Comparison of ENCODE assay signal across 1 mouse cellular context in genomic region chr2:13575287-13575801, GRCm38 (mm10).
A peak's percentile ranks its signal among the peaks of the same experiment; 100 is the strongest.
TF ChIP-seq lines count a peak whose summit lies in the region.

No protein-coding gene starts in this region.

TF ChIP-seq in CH12.LX, 34 proteins besides CTCF, POLR2A, EP300 and RAD21 (continued from another document):
- TF ChIP-seq ZC3H11A (IDR thresholded peaks at IDR 0.05; ENCODE audit: low read depth, low read length), result no peak
- no peak; the same call in 1 of the 2 replicates for TF ChIP-seq MXI1 (IDR thresholded peaks at IDR 0.05; ENCODE audit: low read depth, low read length)
- TF ChIP-seq TCF12 (IDR thresholded peaks at IDR 0.05; ENCODE audit: low read depth, low read length), result no peak; the same call in none of the 2 replicates
- TF ChIP-seq ZMIZ1 (IDR thresholded peaks at IDR 0.05; ENCODE audit: low read depth, low read length), result 0 out of 2 replicates have a peak, but pooled peaks have one; percentile 21
- peak; percentile 27; the same call in 1 of the 2 replicates for TF ChIP-seq HCFC1 (IDR thresholded peaks at IDR 0.05; ENCODE audit: low read depth, low read length)
- TF ChIP-seq MAX (IDR thresholded peaks at IDR 0.05; ENCODE audit: low read length), result peak; percentile 40; the same call in 1 of the 2 replicates
- TF ChIP-seq SMC3 (IDR thresholded peaks at IDR 0.05; ENCODE audit: low read depth, low read length), result peak; percentile 75
- no peak; the same call in 1 of the 2 replicates for TF ChIP-seq IRF4 (IDR thresholded peaks at IDR 0.05; ENCODE audit: low read depth, low read length)
- no peak; the same call in 1 of the 2 replicates for TF ChIP-seq ETS1 (conservative IDR thresholded peaks at IDR 0.05; ENCODE audit: low read depth, low read length)
- TF ChIP-seq PAX5 (IDR thresholded peaks at IDR 0.05; ENCODE audit: low read length), result no peak
- no peak for TF ChIP-seq KAT2A (IDR thresholded peaks at IDR 0.05; ENCODE audit: insufficient replicate concordance, low read length)
- TF ChIP-seq ELF1 (IDR thresholded peaks at IDR 0.05; ENCODE audit: low read depth, low read length), result 0 out of 2 replicates have a peak, but pooled peaks have one; percentile 19
- TF ChIP-seq USF1 (IDR thresholded peaks at IDR 0.05; ENCODE audit: low read depth, low read length), result no peak
- TF ChIP-seq USF2 (conservative IDR thresholded peaks at IDR 0.05; ENCODE audit: low read depth, low read length), result no peak
- TF ChIP-seq SIN3A (IDR thresholded peaks at IDR 0.05; ENCODE audit: low read length), result peak; percentile 72
- 0 out of 2 replicates have a peak, but pooled peaks have one; percentile 31 for TF ChIP-seq CHD2 (IDR thresholded peaks at IDR 0.05; ENCODE audit: low read length)
- TF ChIP-seq MEF2A (IDR thresholded peaks at IDR 0.05; ENCODE audit: borderline replicate concordance, low read depth, low read length), result no peak; the same call in 1 of the 2 replicates
- 0 out of 2 replicates have a peak, but pooled peaks have one; percentile 18 for TF ChIP-seq TBP (conservative IDR thresholded peaks at IDR 0.05; ENCODE audit: low read depth, low read length)
- no peak for TF ChIP-seq BHLHE40 (IDR thresholded peaks at IDR 0.05; ENCODE audit: low read depth, low read length)
- peak; percentile 59; the same call in 1 of the 2 replicates for TF ChIP-seq MAZ (IDR thresholded peaks at IDR 0.05; ENCODE audit: low read depth, low read length)
- no peak for TF ChIP-seq JUN (IDR thresholded peaks at IDR 0.05; ENCODE audit: insufficient read depth, low read depth, low read length)
- no peak for TF ChIP-seq RCOR1 (conservative IDR thresholded peaks at IDR 0.05; ENCODE audit: low read depth, low read length)
- no peak for TF ChIP-seq POLR2AphosphoS2 (IDR thresholded peaks at IDR 0.05; ENCODE audit: low read depth, low read length)
- no peak for TF ChIP-seq CHD1 (IDR thresholded peaks at IDR 0.05; ENCODE audit: low read depth, low read length)
- TF ChIP-seq NELFE (IDR thresholded peaks at IDR 0.05; ENCODE audit: low read depth, low read length), result 0 out of 2 replicates have a peak, but pooled peaks have one; percentile 61
- no peak for TF ChIP-seq JUND (conservative IDR thresholded peaks at IDR 0.05; ENCODE audit: low read depth, low read length)
